Mouse (Mus musculus): ENCODE results near the gene Flt3. TPM values are rescaled to one million over a fixed set of nuclear protein-coding genes. Genes with fewer than 3 reads are reported as not detected.

The Flt3 gene
- total RNA-seq, 2 experiments from 2014 or later = 0.42 to 0.72 TPM

- no peak for DNase-seq
Measured at GRCm38 (mm10) chr5:147307398-147307785, 92.9 kb downstream of the Flt3 start.

DNA sequence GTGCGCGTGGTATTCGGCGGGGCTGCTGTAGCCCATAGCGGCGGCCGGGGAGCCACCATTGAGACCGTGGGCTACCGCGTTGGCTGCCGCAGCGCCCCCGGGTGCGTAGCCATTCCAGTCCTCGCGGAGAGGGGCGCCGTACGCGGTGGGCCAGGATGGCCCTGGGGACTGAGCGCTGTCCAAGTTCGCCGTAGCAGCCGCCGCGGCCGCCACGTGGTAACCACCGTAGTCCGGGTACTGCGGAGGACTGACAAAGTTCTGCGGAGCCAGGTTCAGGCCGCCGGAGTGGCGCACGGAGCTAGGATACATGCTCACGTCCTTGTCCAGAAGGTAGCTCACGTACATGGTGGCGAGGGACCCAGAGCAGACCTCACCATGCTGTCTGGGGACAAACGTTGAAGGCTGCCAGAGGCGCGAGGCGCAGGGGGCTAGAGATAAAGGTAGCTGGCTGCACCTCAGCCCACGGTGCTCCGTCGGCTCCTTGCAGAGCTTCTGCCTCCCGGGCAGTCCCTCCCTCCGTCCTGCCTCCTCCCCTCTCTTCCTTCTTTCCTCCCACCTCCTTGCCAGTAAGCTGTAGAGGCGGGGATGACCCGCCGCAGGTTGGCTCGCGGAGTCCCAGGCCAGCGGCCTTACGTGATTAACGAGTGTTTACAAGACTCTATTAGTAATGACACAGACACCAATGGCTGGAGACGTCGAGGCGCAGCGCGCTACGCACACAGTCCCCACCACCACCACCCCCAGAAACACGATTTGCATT is 93.5 kb downstream of the Flt3 start, which contains the start of gene Cdx2:
Gene Cdx2 (minus strand): TSS at position 633 of the 760 bp plus-strand sequence.
- DNase-seq = no peak

DNA sequence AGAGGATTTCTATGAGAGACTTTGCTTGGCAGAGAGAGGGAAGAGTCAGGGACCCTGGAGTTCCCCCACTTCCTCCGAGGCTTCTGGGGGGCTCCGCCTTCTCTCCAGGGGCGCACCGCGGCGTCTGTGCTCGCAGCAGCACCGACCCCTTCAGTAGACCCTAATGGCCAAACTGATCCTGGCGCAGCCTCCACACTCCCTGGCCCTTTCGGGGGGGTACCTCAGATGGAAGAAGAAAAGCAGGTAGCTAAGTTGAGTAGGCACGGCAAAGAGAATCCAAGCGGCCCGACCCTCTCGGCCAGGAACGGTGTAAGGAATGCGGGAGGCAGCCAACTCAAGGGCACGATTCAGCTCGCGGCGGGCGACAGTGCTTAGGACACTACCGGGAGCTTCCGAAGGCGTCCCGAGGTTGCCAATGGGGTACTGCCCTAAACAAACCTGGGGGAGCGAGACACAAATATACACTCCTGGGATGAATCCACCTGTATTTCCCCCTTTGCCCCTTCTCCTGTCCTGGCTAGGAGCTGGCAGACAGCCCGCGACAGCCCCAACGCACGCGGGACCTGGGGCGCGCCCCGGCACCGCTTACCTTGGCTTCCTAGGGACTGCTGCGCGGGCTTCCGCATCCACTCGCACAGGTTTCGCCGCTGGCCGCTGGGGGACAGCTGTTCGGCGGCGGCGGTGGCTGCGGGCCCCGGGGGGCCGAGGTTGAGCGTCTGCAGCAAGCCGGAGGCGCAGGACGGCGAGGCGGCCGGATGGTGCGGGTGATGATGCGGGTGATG is 94.2 kb downstream of the Flt3 start:
- no peak for DNase-seq

DNA sequence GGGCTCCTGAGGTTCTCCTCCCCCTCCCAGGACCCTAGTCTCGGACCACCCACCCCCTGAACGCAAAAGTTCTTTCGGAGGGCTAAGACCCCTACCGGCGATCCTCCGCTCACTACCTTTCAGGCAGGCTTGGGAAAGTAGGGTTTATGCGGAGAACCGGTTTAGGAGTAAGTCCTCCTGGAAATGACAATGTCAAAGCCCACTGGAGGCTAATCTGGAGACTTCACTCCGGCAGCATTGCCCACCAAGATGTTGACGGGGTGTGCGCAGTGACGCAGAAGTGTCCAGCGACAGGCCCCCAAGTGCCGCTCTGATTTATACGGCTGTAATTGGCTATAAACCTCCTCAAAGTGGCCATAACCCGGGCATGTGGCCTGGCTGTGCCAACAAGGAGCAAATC is 95.1 kb downstream of the Flt3 start:
- no peak for DNase-seq

DNA sequence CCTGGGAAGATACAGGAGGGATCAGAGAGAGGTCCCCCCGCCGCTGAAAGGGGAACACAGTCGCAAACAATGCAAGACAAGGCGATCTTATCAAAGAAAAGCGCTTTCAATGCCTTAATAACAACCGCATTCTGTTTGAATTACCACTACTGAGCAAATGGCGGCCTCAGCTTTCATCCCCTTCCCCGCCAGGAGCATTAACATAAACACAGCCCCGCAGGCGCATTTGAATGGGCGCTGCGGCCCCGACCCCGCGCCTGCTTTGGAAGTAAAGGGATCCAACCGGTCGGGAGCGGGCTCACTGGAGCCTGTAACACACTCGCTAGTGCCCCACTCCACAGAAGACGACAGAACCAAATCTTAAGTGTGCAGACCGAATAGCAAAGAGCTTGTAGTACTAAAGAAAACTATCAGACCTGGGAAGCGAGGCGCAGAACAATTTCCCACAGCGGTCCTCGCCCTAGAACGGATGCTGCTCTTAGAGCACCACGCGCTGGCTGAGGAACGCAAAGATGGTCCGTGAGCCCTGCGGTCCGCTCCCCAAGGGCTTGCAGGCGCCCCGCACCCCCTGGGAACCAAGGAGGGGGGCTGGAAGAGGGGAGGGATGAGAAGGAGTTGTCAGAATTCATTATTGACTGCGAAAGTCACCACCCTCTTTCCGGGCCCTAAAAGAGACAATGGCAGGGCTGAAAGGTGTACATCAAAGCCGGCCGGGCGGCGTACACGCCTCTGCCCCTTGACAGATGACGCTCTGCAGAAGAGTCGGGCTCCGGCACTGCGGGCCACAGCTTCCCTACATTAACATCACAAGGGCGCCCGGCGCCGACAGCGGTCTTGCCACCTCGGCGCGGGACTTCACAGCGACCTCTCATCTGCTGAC is 95.8 kb downstream of the Flt3 start:
- DNase-seq = no peak

DNA sequence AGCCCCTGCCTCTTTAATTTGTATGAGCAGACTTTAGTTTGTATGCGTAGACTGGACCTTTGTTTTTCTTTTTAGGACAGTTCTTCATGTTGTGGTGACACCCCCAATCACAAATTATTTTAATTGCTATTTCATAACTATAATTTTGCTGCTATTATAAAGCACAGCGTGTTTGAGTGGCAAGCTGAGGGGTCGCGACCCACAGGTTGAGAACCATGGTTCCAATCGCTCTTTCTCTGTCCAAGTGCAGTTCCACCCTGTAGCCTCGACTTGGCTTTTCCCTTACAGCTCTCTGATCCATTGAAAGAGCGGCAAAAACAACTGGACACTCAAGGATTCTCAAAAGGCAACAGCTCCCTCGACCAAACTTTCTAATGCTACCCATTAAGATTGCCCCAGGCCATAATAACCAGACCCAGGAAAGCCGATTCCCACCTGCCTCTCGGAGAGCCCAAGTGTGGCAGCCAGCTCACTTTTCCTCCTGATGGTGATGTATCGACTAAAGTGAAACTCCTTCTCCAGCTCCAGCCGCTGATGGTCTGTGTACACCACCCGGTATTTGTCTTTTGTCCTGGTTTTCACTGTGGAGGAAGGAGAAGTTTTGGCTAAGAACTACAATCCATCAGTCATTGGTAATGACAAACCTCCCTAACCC is 97.4 kb downstream of the Flt3 start:
- no peak for DNase-seq

DNA sequence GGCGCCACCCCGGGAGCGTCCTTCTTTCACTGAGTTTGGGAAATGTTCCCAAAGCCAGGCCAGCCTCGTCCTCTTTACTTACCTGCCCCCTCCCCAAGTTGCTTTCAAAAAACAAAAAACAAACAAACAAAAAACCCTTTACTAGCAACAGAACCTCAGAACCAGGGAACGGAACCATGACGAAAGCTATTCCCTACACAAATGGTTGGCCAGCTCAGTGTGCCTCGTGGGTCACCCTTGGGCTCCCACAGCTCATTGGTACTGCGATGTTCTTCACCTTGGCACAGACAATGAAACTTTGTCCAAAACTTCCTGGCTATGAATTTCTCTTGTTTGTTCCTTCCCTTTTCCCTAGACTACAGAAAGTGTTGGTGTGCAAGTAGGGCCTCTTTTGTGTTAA is 98.1 kb downstream of the Flt3 start:
- DNase-seq = no peak

DNA sequence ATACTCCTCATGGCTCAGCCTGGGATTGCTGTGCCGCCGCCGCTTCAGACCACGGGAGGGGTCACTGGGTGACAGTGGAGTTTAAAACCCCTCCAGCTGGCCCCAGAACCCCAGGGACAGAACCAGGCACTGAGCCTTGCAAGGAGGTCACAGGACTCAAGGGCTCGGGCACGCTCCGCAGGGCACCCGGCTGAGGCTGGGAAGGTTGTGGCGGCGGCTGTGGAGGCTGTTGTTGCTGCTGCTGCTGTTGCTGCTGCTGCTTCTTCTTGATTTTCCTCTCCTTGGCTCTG is 98.6 kb downstream of the Flt3 start:
- no peak for DNase-seq

- DNase-seq = no peak
Measured at GRCm38 (mm10) chr5:147300917-147301780, 99.1 kb downstream of the Flt3 start.

DNA sequence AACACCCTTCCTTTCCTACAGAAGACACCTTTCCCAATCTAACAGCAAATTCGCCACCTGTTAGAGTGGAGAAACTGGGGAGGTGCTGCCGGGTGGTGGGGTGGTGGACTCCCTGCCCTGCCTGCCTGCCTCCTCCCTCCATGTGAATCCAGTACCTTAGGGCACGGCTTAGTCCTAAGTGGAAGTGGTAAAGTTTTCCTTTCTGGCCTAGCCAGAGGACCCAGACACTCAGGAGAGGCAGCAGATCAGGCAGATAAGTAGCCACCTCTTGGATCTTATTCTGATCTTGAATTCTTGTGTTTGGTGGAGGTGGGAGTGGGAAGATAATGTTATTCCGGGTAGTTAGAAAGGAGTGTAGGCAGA is 100.3 kb downstream of the Flt3 start:
- DNase-seq = no peak

DNA sequence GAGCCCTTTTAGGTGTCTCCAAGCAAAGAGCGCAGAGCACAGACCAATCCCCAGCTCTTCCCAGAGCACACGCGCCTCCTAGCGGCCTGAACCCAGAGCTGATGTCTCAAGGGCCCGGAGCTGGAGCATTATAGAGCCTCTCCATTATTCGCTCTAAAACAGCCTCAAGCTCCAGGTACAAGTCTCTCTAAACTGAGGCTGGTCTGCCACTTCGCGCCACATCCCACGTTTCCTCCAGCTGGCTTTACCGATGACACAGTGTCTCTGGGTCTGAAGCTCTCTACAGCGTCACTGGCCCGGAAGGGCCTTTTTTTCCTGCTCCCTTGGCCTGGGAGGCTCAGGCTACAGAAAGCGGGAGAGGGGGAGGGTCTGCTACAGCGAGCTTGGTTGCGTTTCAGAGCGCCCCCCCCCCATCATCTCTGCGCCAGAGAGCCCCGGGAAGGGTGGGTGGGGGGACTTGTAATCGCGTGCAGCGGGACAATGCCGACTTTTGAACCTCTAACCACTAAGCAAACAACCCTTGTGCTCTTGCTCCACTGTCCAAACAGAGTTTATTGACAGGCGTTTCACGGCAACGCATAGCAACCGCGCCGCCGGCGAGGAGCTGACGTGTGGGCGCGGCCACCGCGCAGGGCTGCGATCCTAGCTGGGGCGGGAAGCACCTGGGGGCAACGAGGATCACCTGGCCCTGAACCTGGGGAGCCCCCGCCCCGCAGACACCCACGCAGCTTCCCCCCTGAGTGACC is 100.9 kb downstream of the Flt3 start:
- peak; percentile 61 for DNase-seq

GRCm38 (mm10) chr5:147297249-147297648 is 103.0 kb downstream of the Flt3 start:
- DNase-seq = no peak

DNA sequence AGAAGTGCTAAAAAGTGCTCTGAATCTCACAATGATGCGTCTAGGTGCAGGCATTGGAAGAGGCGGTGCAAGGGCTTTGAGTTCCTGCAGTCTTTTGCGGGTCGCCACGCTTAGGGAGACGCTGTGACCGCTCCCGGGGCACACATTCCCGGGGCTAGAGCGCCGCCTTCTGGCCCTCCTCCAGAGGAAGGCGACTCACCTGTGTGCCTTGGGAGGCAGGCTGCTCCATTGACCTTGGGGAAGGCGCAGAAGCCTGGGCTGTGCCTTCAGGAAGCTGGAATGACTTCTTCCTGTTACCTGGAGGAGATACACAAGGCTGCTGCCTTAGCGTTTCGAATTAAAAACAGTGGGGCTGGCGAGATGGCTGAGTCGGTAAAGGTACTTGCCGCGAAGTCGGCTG is 106.2 kb downstream of the Flt3 start:
- peak; percentile 38 for DNase-seq

GRCm38 (mm10) chr5:147293127-147293910 is 107.0 kb downstream of the Flt3 start:
- DNase-seq = peak; percentile 79

DNA sequence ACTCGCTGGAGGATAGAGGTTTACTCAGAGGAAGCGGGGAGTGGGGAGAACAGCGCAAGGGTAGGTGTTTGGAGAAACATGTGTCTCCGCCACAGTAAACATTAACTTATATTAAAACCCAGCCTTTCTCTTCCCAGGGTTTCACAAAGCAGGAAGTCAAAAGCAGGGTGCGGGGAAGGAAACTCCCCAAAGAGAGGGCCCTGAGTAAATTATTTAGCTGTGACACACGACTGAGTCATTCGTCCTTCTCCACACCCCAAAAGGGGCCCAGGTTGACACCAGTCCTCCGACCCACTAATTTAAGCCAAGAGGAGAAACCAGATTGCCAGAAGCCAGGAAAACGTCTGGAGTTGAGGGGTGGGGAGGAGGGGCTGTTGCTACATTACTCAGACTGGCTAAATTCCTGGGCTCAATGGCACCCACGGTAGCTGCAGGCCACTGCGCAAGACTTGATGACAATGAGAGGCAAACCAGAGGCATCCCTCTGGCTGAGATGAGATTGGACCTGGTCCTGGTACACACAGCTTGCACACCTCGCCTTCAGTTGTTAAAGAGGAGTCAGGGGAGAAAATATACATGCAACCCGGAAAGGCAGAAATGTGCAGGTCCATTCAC is 107.7 kb downstream of the Flt3 start:
- DNase-seq = no peak

DNA sequence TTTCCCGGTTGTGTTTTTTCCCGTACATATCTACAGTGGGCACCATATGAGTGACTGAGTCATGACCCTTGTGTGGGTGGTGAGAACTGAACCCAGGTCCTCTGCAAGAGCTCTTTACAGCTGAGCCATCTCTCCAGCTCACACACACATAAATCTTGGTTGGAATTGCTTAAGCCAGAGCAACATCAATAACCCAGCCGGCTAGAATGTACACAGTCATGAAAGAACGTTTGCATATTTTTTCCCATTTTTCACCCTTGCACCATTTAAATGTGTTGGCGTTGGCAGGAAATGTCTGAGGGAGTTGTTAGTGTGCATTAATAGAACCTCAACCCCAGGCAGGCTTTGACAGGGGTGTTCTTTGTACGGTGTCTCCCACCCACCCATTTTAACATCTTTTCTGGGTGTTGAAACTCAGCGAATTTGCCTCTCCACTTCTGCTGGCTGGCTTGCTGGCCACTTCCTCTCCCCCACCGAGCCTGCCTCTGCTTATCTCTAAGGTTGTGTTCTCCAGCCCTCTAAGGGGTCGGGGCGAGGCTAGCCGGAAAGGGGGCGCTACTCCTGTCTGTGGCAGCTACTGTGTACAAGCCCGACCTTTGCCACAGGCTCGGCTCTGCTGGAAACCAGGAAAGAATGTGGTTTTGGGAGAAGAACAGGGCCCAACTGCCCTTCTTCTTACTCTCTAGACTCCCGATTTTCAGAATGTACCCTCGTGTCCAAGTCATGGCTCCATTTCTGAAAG is 108.4 kb downstream of the Flt3 start:
- DNase-seq = no peak

- DNase-seq = no peak
Measured at GRCm38 (mm10) chr5:147284365-147284764, 115.9 kb downstream of the Flt3 start.

All from adrenal gland, postnatal 10 days (tissue).